In the genomic region with DNA sequence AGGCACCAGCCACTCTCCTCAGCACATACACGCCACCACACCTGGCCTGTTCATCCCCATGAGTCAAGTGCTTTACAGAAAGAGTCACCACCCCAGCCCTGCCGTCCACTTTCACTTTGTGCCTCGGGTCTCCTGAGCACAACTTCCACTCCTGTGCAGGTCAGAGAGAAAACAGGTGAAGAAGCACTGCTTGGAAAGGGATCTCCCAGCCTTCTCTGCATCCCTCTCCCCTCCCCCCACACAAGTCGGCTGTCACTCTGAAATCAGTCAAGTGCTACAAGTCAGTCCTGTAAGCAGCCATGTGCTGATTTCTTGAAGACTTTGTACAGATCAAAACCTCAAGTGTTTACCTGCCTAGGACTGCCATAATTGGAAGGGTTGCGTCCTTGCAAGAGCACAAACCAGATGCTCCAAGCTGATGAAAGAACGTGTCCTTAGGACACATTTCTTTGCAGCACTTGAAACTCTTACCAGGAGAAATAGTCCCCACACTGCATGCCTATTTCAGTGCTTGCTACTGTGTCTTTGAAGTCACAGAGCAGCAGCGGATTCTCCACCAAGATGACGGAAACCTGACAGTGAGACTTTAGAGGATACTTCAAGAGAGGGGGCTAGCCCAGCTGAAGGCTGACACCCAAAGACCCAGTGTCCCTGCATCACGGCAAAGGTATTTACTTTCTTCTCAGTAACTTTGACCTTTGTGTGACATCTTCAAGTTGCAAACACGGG, we compare ENCODE assay signal across 10 mouse cellular contexts. TPM values are rescaled to one million over a fixed set of nuclear protein-coding genes. Genes with fewer than 3 reads are reported as not detected.
A peak's percentile ranks its signal among the peaks of the same experiment; 100 is the strongest.
DNase-seq lines count a peak whose midpoint lies in the region; ATAC-seq lines count a peak whose summit lies in the region.
"Had no signal": no experiment of that assay in that cellular context is flagged by ENCODE, and none has a peak within 500 bp of the region (broad histone marks: within the 10 kb centered on the region; RNA-seq: fewer than 3 reads in every experiment).

No protein-coding gene starts in this region.

- H3K9ac ChIP-seq in heart, embryonic 14.5 days (ENCODE audit: low read length), result no peak overlapping the region
- H3K9ac ChIP-seq in midbrain, embryonic 15.5 days, result no peak overlapping the region
- no peak overlapping the region for H3K9ac ChIP-seq in midbrain, embryonic 14.5 days (replicated peaks; ENCODE audit: low read length)
- H3K9ac ChIP-seq: hindbrain, embryonic 12.5 days; limb, embryonic 13.5 days had no signal

- H3K4me1 ChIP-seq in heart, embryonic 14.5 days (ENCODE audit: control insufficient read depth in 2 of 2, insufficient read depth in 2 of 2, low read length in 2 of 2), result peaks cover 27 to 41% of the 10 kb centered on the region in 2 experiments
- H3K4me1 ChIP-seq in midbrain, embryonic 15.5 days, result peaks cover 16% of the 10 kb centered on the region
- H3K4me1 ChIP-seq in midbrain, embryonic 14.5 days (ENCODE audit: control insufficient read depth, insufficient read depth, low read length), result peaks cover 7% of the 10 kb centered on the region; the same call in 1 of the 2 replicates

- no peak for ATAC-seq in heart, embryonic 14.5 days (ENCODE audit: insufficient number of reproducible peaks, insufficient read depth, low FRiP score, low read depth)
- no peak for ATAC-seq in midbrain, embryonic 15.5 days (replicated peaks)
- ATAC-seq in midbrain, embryonic 14.5 days (ENCODE audit: low FRiP score, low TSS enrichment), result no peak
- ATAC-seq in frontal cortex, adult (ENCODE audit: low TSS enrichment), result no peak

- no peaks in the 10 kb centered on the region for H3K9me3 ChIP-seq in heart, embryonic 14.5 days (ENCODE audit: control insufficient read depth, low read length)
- H3K9me3 ChIP-seq in midbrain, embryonic 15.5 days, result no peaks in the 10 kb centered on the region
- no peaks in the 10 kb centered on the region for H3K9me3 ChIP-seq in midbrain, embryonic 14.5 days (ENCODE audit: control insufficient read depth, low read length)
- H3K9me3 ChIP-seq: hindbrain, embryonic 12.5 days; limb, embryonic 13.5 days had no signal

- H3K27ac ChIP-seq in heart, embryonic 14.5 days (replicated peaks in 1 of 2; ENCODE audit: control insufficient read depth in 1 of 2, insufficient read depth in 1 of 2, low read depth in 2 of 2, low read length in 2 of 2), result no peak overlapping the region
- peak overlapping the region; percentile 20; the same call in 1 of the 2 replicates for H3K27ac ChIP-seq in midbrain, embryonic 15.5 days
- no peak overlapping the region for H3K27ac ChIP-seq in midbrain, embryonic 14.5 days (replicated peaks; ENCODE audit: low read depth, low read length)
- H3K27ac ChIP-seq: hindbrain, embryonic 12.5 days; limb, embryonic 13.5 days had no signal

- H3K36me3 ChIP-seq in heart, embryonic 14.5 days (ENCODE audit: control insufficient read depth, insufficient read depth, low read length), result no peaks in the 10 kb centered on the region
- H3K36me3 ChIP-seq in midbrain, embryonic 15.5 days (replicated peaks), result no peaks in the 10 kb centered on the region
- H3K36me3 ChIP-seq in midbrain, embryonic 14.5 days (ENCODE audit: control insufficient read depth, insufficient read depth, low read length), result no peaks in the 10 kb centered on the region
- H3K36me3 ChIP-seq: hindbrain, embryonic 12.5 days; limb, embryonic 13.5 days had no signal

- no peaks in the 10 kb centered on the region for H3K27me3 ChIP-seq in heart, embryonic 14.5 days (ENCODE audit: control insufficient read depth, insufficient read depth, low read length)
- no peaks in the 10 kb centered on the region for H3K27me3 ChIP-seq in midbrain, embryonic 15.5 days (replicated peaks)
- H3K27me3 ChIP-seq in midbrain, embryonic 14.5 days (ENCODE audit: control insufficient read depth, insufficient read depth, low read length), result no peaks in the 10 kb centered on the region
- H3K27me3 ChIP-seq: hindbrain, embryonic 12.5 days; limb, embryonic 13.5 days had no signal

- peak overlapping the region; percentile 38 for H3K4me2 ChIP-seq in heart, embryonic 14.5 days (ENCODE audit: low read length)
- no peak overlapping the region for H3K4me2 ChIP-seq in midbrain, embryonic 15.5 days
- H3K4me2 ChIP-seq in midbrain, embryonic 14.5 days (ENCODE audit: low read length), result no peak overlapping the region
- H3K4me2 ChIP-seq: hindbrain, embryonic 12.5 days; limb, embryonic 13.5 days had no signal

- DNase-seq in heart, adult 9 months (ENCODE audit: low spot score in 2 of 2), result no peak
- DNase-seq in midbrain, embryonic 14.5 days, result no peak
- DNase-seq in kidney, postnatal 25 days, result peak; percentile 50 to 61
- DNase-seq in thymus, postnatal 14 days, result peak; percentile 28
- DNase-seq in cerebellum, postnatal 10 days, result no peak

- WGBS in heart, embryonic 14.5 days, result 30% methylated on average over 10 of the region's 10 CpGs
- 58% methylated on average over 10 of the region's 10 CpGs for WGBS in midbrain, embryonic 15.5 days
- 62% methylated on average over 10 of the region's 10 CpGs for WGBS in midbrain, embryonic 14.5 days

- H3K4me3 ChIP-seq in heart, embryonic 14.5 days (ENCODE audit: control insufficient read depth in 1 of 2, insufficient read depth in 1 of 2, low read depth in 1 of 2, low read length in 2 of 2), result no peak overlapping the region
- no peak overlapping the region for H3K4me3 ChIP-seq in midbrain, embryonic 15.5 days
- no peak overlapping the region for H3K4me3 ChIP-seq in midbrain, embryonic 14.5 days (replicated peaks; ENCODE audit: low read depth, low read length)
- H3K4me3 ChIP-seq: hindbrain, embryonic 12.5 days; limb, embryonic 13.5 days had no signal

RNA-seq across cellular contexts. Expression of gene Atxn1, which starts 58.2 kb away (rescaled TPM):
- polyA plus RNA-seq in heart, embryonic 14.5 days (2014; fragmentation: Nextera tagmentation; extraction: Ambion mirVana), result 6.8 and 7.4 TPM in 2 replicates
- 8.6 and 9.0 TPM in 2 replicates for polyA plus RNA-seq in midbrain, embryonic 15.5 days (2015; fragmentation: Nextera tagmentation; extraction: Ambion mirVana)
- 7.3 and 8.7 TPM in 2 replicates for polyA plus RNA-seq in midbrain, embryonic 14.5 days (2014; fragmentation: Nextera tagmentation; extraction: Ambion mirVana)

Comparison
In these comparisons a context has a peak if more than half of its experiments do, and no peak if none do; other contexts are left out.
1. DNase-seq: peak in kidney, postnatal 25 days (2 of 2) and thymus, postnatal 14 days (single experiment); none in heart, adult 9 months (0 of 2), midbrain, embryonic 14.5 days (single experiment) and cerebellum, postnatal 10 days (0 of 2).